Mouse (Mus musculus): ENCODE data around the gene Mlst8.

- TF ChIP-seq CTCF (conservative IDR thresholded peaks at IDR 0.05; ENCODE audit: low read length) (no peak), POU5F1 (IDR thresholded peaks at IDR 0.05; ENCODE audit: borderline replicate concordance, low read length) (no peak), NANOG (IDR thresholded peaks at IDR 0.05; ENCODE audit: borderline replicate concordance, low read length) (no peak)
Observed at GRCm38 (mm10) chr17:24454756-24455522, 23.9 kb downstream of the Mlst8 start.
